Mouse (Mus musculus): ENCODE measurements at regions not wholly inside any gene's neighbourhood (a gene's known extent, or its start where the extent isn't known, plus 50 kb on each side); places are given as distances from the start of the nearest gene placed in this dataset.

DNA sequence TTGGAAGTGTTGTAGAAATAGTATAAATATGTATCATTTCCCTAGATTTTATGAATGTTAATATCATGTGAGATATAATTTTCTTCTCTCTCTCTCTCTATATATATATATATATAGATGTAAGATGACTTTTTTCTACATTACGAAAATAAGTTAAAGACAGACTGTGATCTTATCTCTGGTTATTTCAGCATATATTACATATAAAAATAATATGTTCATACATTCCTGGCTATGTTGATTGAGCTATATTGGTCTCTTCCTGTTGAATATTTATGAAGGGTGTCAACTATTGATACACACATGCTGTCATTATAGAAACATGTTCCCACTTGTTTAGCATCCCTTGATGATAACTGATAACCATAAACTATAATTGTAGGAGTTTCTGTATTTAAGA lies 793.2 kb upstream of the Fat3 start:
- H3K4me1 ChIP-seq, result no peaks in the 10 kb centered on the region
- H3K27me3 ChIP-seq, result no peaks in the 10 kb centered on the region
- H3K27ac ChIP-seq (replicated peaks), result no peak overlapping the region
- ATAC-seq (replicated peaks), result no peak; the same call in 1 of the 2 replicates
- no peak overlapping the region for H3K9ac ChIP-seq (replicated peaks)
- H3K4me3 ChIP-seq, result no peak overlapping the region
- 89% methylated on average over 1 of the region's 1 CpGs for WGBS
- no peaks in the 10 kb centered on the region for H3K36me3 ChIP-seq
- H3K4me2 ChIP-seq (replicated peaks), result no peak overlapping the region
- H3K9me3 ChIP-seq, result no peaks in the 10 kb centered on the region

DNA sequence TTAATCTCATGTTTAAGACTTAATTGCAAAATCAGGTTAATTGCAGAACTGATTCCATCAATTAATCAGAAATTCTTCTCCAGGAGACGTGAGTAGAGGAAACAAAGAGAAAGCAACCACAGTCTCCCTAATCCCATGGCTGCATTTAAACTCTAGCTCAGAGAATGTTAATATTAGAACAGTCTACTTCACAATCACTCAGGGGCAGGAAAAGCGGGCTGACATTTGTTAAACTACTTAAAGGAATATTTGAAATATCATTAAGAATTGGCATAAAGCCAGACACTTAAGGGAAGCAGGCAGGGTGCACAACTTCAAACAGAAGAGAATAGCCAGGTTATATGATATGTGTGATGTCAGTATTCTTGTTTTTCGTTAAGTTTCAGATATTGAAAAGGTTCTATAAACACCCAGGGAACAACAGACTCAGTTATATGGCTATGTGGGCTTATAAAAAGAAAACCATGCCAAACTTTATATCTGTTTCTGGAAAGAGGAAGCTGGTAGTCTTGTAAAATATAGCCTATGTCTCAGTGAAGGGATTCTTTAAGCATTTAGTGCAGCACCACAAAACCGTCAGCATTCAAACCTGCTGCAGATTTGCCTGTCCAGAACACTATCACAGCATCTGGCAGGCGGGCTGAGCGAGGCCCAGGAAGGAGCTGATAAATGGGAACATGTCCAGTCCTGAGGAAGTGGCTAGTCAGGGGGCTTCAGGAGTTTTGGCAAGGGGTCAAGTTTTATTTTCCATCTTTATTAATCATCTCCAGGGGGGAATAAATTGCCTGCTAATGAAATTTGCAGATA lies 787.9 kb upstream of the Fat3 start:
- no peak overlapping the region for H3K4me3 ChIP-seq

DNA sequence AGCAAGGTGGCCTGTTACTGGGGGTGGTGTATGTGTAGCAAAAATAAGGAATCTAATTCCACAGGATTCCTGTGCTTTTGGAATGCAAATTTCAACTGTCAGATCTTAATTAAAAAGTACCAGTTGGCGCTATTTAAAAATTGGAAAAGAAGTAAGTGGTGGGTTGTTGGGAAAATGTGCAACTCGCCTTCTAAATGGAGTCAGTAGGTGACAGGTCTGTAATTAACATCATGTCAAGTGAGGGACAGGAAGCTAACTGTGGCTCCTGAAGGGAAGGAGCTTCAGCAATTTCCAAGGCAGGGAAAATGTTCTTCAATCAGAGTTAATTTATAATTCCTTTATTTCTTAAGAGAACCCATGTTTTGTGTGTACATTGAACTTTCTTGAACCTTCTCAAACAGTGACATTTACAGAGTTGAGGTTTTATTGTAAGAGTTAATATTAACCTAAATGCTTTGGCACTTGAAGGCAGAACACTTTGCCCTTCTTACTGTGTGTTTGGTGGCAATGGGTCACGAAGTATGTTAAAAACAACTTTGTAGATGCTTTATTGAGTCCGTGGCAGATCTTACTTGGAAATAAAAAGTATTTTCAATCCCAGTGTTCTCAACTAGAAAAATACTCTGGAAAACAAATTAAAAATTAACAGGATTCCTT lies 778.4 kb upstream of the Fat3 start:
- Histone ChIP-seq H3K36me3 (no peaks in the 10 kb centered on the region), H3K4me3 (no peak overlapping the region), H3K4me2 (replicated peaks) (no peak overlapping the region), H3K9me3 (no peaks in the 10 kb centered on the region), H3K27ac (replicated peaks) (no peak overlapping the region), H3K27me3 (no peaks in the 10 kb centered on the region), H3K4me1 (peaks cover 6% of the 10 kb centered on the region), H3K9ac (replicated peaks) (no peak overlapping the region)
- 0 out of 2 replicates have a peak, but pooled peaks have one; percentile 35 for ATAC-seq (replicated peaks)
- WGBS, result 49% methylated on average over 4 of the region's 4 CpGs

More for the DNA sequence above, 787.9 kb upstream of the Fat3 start:
- no peaks in the 10 kb centered on the region for H3K27me3 ChIP-seq
- WGBS, result 38% methylated on average over 6 of the region's 6 CpGs
- no peak overlapping the region for H3K27ac ChIP-seq (replicated peaks)
- no peak overlapping the region for H3K9ac ChIP-seq (replicated peaks)
- no peaks in the 10 kb centered on the region for H3K9me3 ChIP-seq
- no peaks in the 10 kb centered on the region for H3K36me3 ChIP-seq
- ATAC-seq (replicated peaks), result no peak
- H3K4me2 ChIP-seq (replicated peaks), result no peak overlapping the region
- no peaks in the 10 kb centered on the region for H3K4me1 ChIP-seq

DNA sequence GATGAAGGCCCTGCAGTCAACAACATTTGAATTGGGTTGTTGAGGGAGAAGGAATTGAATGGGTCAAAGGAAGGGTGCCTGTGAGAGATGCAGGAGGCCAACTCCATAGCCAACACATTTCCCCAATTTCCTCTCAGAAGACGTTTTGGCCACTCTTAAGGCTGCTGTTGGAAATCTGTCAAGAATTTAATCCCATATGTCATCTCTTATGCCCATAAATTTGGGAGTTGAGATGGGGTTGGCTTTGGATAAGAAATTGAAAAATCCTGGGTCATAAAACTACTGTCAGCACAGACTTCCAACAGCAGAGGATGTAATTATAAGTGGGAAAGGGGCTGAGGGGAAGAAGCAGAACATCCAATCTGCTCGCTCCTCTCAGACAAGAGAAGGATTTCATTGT lies 771.5 kb upstream of the Fat3 start:
- Histone ChIP-seq H3K4me1 (0 out of 2 replicates have a peak, but pooled peaks cover 3% of the 10 kb centered on the region), H3K27ac (replicated peaks) (no peak overlapping the region), H3K4me3 (no peak overlapping the region), H3K9ac (replicated peaks) (no peak overlapping the region), H3K4me2 (replicated peaks) (no peak overlapping the region), H3K27me3 (no peaks in the 10 kb centered on the region), H3K9me3 (no peaks in the 10 kb centered on the region), H3K36me3 (no peaks in the 10 kb centered on the region)
- ATAC-seq (replicated peaks), result no peak
- 57% methylated on average over 2 of the region's 2 CpGs for WGBS

DNA sequence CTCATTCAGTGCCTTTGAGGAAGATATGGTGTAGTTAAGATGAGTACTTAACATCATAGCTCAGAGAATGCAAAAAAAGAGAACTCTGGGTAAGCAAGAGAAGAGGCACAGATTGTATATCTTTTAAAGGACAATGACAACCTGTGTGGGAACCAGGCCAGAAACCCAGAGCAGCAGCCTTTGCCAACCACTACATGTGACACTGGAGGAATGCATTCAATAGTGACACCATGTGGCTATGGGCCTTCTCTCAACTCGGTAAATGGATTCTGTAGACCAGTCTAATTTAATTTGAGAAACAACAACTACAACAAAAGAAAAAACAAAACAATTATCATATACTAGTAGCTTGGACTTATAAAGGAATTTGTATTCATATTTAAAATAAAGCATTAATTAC lies 768.5 kb upstream of the Fat3 start:
- H3K4me1 ChIP-seq, result 0 out of 2 replicates have a peak, but pooled peaks cover 3% of the 10 kb centered on the region
- H3K27me3 ChIP-seq, result no peaks in the 10 kb centered on the region

DNA sequence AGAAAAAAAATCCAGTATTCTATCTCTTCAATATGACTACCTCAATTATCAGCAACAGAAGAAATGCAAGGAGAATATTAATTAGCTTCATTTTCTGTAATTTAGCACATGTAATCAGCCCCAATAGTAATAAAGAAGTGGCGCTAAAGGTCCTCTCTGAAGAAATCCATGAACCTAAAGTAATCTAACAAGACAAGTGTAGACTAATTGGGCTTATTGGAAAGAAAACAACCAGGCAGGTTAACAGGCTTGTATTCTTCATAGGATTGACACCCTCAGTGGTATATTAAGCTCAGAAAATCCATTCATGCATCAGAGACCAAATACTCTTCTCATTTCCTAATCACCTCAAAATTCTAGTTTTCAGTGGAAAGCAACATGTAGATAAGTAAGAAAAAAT lies 756.1 kb upstream of the Fat3 start:
- Histone ChIP-seq H3K9ac (replicated peaks) (no peak overlapping the region), H3K4me1 (no peaks in the 10 kb centered on the region), H3K4me2 (replicated peaks) (no peak overlapping the region), H3K27me3 (no peaks in the 10 kb centered on the region), H3K36me3 (no peaks in the 10 kb centered on the region), H3K4me3 (no peak overlapping the region), H3K27ac (replicated peaks) (no peak overlapping the region), H3K9me3 (no peaks in the 10 kb centered on the region)
- 45% methylated on average over 1 of the region's 1 CpGs for WGBS
- ATAC-seq (replicated peaks), result no peak

More for the DNA sequence above, 768.5 kb upstream of the Fat3 start:
- Histone ChIP-seq H3K4me3 (no peak overlapping the region), H3K9me3 (no peaks in the 10 kb centered on the region), H3K27ac (replicated peaks) (no peak overlapping the region), H3K4me2 (replicated peaks) (no peak overlapping the region), H3K9ac (replicated peaks) (no peak overlapping the region), H3K36me3 (no peaks in the 10 kb centered on the region)
- ATAC-seq (replicated peaks), result 0 out of 2 replicates have a peak, but pooled peaks have one; percentile 63
- 13% methylated on average over 1 of the region's 1 CpGs for WGBS

DNA sequence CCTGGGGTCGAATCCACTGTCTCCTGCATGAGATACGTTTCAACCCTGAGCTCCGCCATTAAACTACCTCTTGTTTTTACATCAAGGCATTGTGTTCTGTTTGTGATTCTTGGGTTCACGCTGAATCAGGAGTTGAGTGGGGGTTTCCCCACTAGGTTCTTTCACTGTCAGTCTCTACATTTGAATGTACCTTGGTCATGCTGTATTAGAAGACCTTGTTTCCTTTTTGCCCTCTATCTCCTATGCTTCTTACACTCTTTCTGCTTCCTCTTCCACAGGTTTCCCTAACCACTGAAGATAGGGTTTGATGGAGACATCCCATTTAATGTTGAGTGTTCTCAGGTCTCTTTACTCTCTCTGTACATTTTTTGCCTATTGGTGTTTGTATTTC lies 726.0 kb upstream of the Fat3 start:
- Histone ChIP-seq H3K4me3 (no peak overlapping the region), H3K27ac (replicated peaks) (no peak overlapping the region), H3K36me3 (no peaks in the 10 kb centered on the region), H3K27me3 (no peaks in the 10 kb centered on the region), H3K9ac (replicated peaks) (no peak overlapping the region), H3K4me2 (replicated peaks) (no peak overlapping the region), H3K9me3 (no peaks in the 10 kb centered on the region), H3K4me1 (no peaks in the 10 kb centered on the region)
- WGBS, result 89% methylated on average over 4 of the region's 4 CpGs
- no peak for ATAC-seq (replicated peaks)

DNA sequence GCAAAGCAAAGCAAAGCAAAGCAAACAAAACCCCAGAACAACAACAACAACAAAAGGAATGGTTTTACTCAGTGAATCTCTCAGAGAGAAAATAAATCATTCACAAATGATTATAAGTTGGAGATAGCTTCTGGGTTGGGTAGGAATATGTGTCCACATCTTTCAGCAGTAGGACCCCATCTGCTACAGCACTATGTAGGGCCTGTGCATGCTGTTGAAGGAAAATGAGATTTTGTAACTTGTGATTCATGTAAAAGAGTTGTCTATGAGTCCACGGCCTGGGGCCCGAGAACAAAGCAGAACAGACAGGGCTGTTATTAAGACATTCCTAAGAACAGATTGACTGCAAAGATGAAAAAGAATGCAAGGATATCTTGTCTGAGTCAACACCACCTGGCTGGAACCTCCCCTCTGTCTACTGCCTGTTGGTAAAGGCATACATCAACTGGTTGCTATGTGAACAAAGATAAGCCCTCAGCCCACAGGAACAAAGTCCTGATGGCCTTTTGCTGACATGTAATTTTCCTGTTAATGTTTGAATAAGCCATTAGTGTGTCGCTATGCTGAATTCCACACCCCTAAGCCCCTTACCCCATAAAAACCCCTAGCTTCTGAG lies 725.5 kb upstream of the Fat3 start:
- WGBS, result 87% methylated on average over 3 of the region's 3 CpGs
- H3K9me3 ChIP-seq, result no peaks in the 10 kb centered on the region
- H3K36me3 ChIP-seq, result no peaks in the 10 kb centered on the region
- no peaks in the 10 kb centered on the region for H3K4me1 ChIP-seq
- no peaks in the 10 kb centered on the region for H3K27me3 ChIP-seq
- no peak overlapping the region for H3K27ac ChIP-seq (replicated peaks)
- no peak overlapping the region for H3K4me2 ChIP-seq (replicated peaks)
- no peak overlapping the region for H3K4me3 ChIP-seq
- no peak for ATAC-seq (replicated peaks)
- no peak overlapping the region for H3K9ac ChIP-seq (replicated peaks)

DNA sequence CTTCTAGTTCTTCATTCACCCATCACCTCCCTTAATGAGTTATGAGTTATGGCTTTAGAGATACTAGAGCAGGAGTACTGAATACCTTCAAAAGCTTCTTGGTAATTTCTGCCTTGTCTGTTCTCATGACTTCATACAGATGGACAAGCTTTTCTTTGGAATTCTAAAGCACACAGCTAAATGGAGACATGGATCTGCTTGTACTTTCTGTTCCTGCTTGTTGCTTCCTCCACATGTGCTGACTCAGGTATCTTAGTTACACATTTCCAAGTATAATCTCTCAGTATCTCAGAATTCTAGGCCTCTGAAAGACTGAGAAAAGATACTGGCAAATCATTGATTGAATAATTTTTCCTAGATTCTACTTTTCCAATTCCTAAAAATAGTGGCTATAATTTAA lies 694.3 kb upstream of the Fat3 start:
- no peak for ATAC-seq (replicated peaks)
- no peaks in the 10 kb centered on the region for H3K36me3 ChIP-seq

DNA sequence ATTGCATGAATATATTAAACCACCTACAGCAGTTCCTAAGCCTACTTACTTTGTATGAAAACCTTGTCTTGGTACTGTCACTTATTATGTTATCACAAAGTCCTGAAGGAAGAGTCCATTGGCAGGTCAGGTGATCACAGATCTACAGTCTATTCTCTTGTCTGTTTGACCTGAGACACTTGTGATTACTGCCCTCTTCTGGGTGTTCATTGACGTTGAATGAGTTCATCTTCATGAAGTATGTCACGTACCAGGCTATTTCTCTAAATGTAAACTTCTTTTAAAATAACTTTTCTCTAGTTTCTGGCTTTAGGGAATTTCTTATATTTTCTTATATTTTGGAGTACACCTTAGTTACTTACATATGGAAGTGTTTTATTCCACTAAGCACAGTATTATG lies 688.5 kb upstream of the Fat3 start:
- H3K27me3 ChIP-seq, result no peaks in the 10 kb centered on the region
- no peak for ATAC-seq (replicated peaks)
- no peaks in the 10 kb centered on the region for H3K36me3 ChIP-seq
- no peaks in the 10 kb centered on the region for H3K9me3 ChIP-seq
- H3K4me2 ChIP-seq (replicated peaks), result no peak overlapping the region
- H3K9ac ChIP-seq (replicated peaks), result no peak overlapping the region
- H3K4me1 ChIP-seq, result no peaks in the 10 kb centered on the region
- H3K27ac ChIP-seq (replicated peaks), result no peak overlapping the region
- 80% methylated on average over 2 of the region's 2 CpGs for WGBS
- H3K4me3 ChIP-seq, result no peak overlapping the region

More for the DNA sequence above, 694.3 kb upstream of the Fat3 start:
- no peak overlapping the region for H3K4me2 ChIP-seq (replicated peaks)
- H3K4me3 ChIP-seq, result no peak overlapping the region
- H3K27ac ChIP-seq (replicated peaks), result no peak overlapping the region
- H3K27me3 ChIP-seq, result no peaks in the 10 kb centered on the region
- H3K9ac ChIP-seq (replicated peaks), result no peak overlapping the region
- no peaks in the 10 kb centered on the region for H3K9me3 ChIP-seq
- no peaks in the 10 kb centered on the region for H3K4me1 ChIP-seq

DNA sequence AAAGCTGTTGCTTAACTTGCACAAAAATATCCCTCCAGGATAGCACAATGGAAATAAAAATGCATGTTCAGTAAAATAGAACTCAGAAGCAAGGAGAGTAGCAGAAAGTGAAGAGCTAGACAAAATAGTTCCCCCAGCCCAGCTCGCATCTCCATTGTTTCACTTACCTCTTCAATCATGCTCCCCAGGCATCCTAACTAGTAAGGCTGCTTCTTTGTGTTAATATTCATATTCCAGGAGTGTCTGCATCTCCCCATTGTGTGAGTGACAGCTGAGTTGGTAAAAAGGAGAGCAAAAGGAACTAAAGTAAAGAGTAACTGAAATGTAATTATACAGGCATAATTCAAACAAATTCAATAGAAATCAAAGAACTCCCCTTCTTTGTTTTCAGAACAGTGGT lies 667.1 kb upstream of the Fat3 start:
- Histone ChIP-seq H3K27ac (replicated peaks) (no peak overlapping the region), H3K9me3 (no peaks in the 10 kb centered on the region), H3K9ac (replicated peaks) (no peak overlapping the region), H3K36me3 (no peaks in the 10 kb centered on the region), H3K4me1 (no peaks in the 10 kb centered on the region), H3K27me3 (no peaks in the 10 kb centered on the region), H3K4me3 (no peak overlapping the region), H3K4me2 (replicated peaks) (no peak overlapping the region)
- 45% methylated on average over 1 of the region's 1 CpGs for WGBS
- ATAC-seq (replicated peaks), result 0 out of 2 replicates have a peak, but pooled peaks have one; percentile 51

DNA sequence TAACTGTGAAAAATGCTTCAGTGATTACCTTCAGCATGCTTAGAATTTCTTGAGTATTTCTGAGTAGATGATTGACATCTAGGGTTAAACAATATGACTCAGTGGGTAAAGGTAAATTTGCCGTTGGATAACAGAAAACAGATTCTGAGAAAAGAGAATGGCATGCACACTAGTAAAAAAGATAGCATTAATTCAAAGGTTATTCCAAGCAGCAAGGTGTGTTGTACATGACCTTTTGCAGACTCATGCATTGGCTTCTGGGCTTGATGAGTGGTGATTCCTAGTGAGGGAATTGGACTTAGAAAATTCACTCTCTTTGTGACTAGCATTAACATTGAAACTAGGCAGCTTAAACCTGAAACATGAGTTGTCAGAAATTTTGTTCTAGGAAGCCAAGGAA lies 665.2 kb upstream of the Fat3 start:
- H3K4me3 ChIP-seq, result no peak overlapping the region
- H3K9me3 ChIP-seq, result no peaks in the 10 kb centered on the region
- no peaks in the 10 kb centered on the region for H3K27me3 ChIP-seq
- H3K9ac ChIP-seq (replicated peaks), result no peak overlapping the region
- no peaks in the 10 kb centered on the region for H3K4me1 ChIP-seq
- ATAC-seq (replicated peaks), result no peak
- no peak overlapping the region for H3K27ac ChIP-seq (replicated peaks)
- H3K36me3 ChIP-seq, result no peaks in the 10 kb centered on the region
- WGBS, result 89% methylated on average over 1 of the region's 1 CpGs
- H3K4me2 ChIP-seq (replicated peaks), result no peak overlapping the region
